Mouse (Mus musculus) ES-Bruce4 (cell line): ENCODE data around the gene Kcnip1. TPM values are rescaled to one million over a fixed set of nuclear protein-coding genes. Genes with fewer than 3 reads are reported as not detected.

Source experiments
- H3K27ac ChIP-seq: 2 replicates; pipeline ENCODE4 v1.5.1; 2012; ENCODE audit warnings: low read length, inconsistent platforms; ENCODE audit not compliant: insufficient read depth
- H3K27me3 ChIP-seq: 2 replicates; pipeline ENCODE4 v1.6.1; 2012; ENCODE audit warnings: mild to moderate bottlenecking, low read length, inconsistent platforms; ENCODE audit not compliant: control insufficient read depth, poor library complexity, insufficient read depth, severe bottlenecking
- H3K36me3 ChIP-seq: 2 replicates; pipeline ENCODE4 v1.6.1; 2012; ENCODE audit warnings: inconsistent platforms, mild to moderate bottlenecking, low read length, moderate library complexity; ENCODE audit not compliant: control insufficient read depth, poor library complexity, insufficient read depth, severe bottlenecking
- H3K4me1 ChIP-seq: one replicate; pipeline ENCODE4 v1.8.1; 2011; ENCODE audit warnings: low read length; ENCODE audit not compliant: control insufficient read depth, insufficient read depth
- H3K4me3 ChIP-seq: 2 replicates; pipeline ENCODE4 v1.5.1; 2011; ENCODE audit warnings: low read depth, mild to moderate bottlenecking, low read length
- H3K9ac ChIP-seq: 2 replicates; pipeline ENCODE4 v1.6.1; 2012; ENCODE audit warnings: low read depth, mild to moderate bottlenecking, inconsistent platforms; ENCODE audit not compliant: poor library complexity, severe bottlenecking
- H3K9me3 ChIP-seq: replicated peaks from 2 replicates; pipeline ENCODE4 v1.6.1; 2012; ENCODE audit warnings: mild to moderate bottlenecking, low read length, inconsistent platforms; ENCODE audit not compliant: control insufficient read depth, poor library complexity, insufficient read depth, severe bottlenecking
- CTCF ChIP-seq: IDR thresholded peaks from one replicate; pipeline ENCODE4 v1.8.1; 2011; ENCODE audit warnings: low read depth, low read length
- EP300 ChIP-seq: IDR thresholded peaks from 2 replicates; pipeline ENCODE4 v1.6.1; 2011; ENCODE audit warnings: low read depth, low read length; ENCODE audit not compliant: insufficient read depth
- POLR2A ChIP-seq: IDR thresholded peaks from one replicate; pipeline ENCODE4 v1.8.1; 2011; ENCODE audit warnings: low read length; ENCODE audit not compliant: insufficient read depth
- polyA plus RNA-seq: library from polyadenylated mRNA; stranded (reverse); fragments of >200 nt; gene quantifications from 2 replicates; pipeline ENCODE4 v1.2.4, GENCODE M21; 2011; ENCODE audit warnings: low read depth; ENCODE audit not compliant: missing spikeins, insufficient read depth, insufficient read length

The Kcnip1 gene
- polyA plus RNA-seq, 1 experiment, result not detected

GRCm38 (mm10) chr11:33820876-33821275, 172.1 kb downstream of the Kcnip1 start:
- Histone ChIP-seq H3K36me3 (no peaks in the 10 kb centered on the region), H3K4me1 (no peaks in the 10 kb centered on the region), H3K27me3 (no peaks in the 10 kb centered on the region), H3K9ac (no peak overlapping the region), H3K9me3 (no peaks in the 10 kb centered on the region), H3K27ac (no peak overlapping the region), H3K4me3 (no peak overlapping the region)
- TF ChIP-seq POLR2A (no peak), EP300 (no peak), CTCF (no peak)

- Histone ChIP-seq H3K9me3 (no peaks in the 10 kb centered on the region), H3K9ac (no peak overlapping the region), H3K36me3 (no peaks in the 10 kb centered on the region), H3K27me3 (no peaks in the 10 kb centered on the region), H3K27ac (no peak overlapping the region), H3K4me3 (no peak overlapping the region), H3K4me1 (no peaks in the 10 kb centered on the region)
- TF ChIP-seq CTCF (no peak), EP300 (no peak), POLR2A (no peak)
Observed at GRCm38 (mm10) chr11:33818861-33819503, 174.0 kb downstream of the Kcnip1 start.

- H3K27me3 ChIP-seq, result no peaks in the 10 kb centered on the region
- no peak overlapping the region for H3K9ac ChIP-seq
- H3K4me3 ChIP-seq, result no peak overlapping the region
- no peak overlapping the region for H3K27ac ChIP-seq
- H3K9me3 ChIP-seq, result no peaks in the 10 kb centered on the region
- no peaks in the 10 kb centered on the region for H3K36me3 ChIP-seq
- TF ChIP-seq EP300 (no peak), CTCF (no peak), POLR2A (no peak)
- H3K4me1 ChIP-seq, result no peaks in the 10 kb centered on the region
Observed at GRCm38 (mm10) chr11:33816020-33816419, 176.9 kb downstream of the Kcnip1 start.

DNA sequence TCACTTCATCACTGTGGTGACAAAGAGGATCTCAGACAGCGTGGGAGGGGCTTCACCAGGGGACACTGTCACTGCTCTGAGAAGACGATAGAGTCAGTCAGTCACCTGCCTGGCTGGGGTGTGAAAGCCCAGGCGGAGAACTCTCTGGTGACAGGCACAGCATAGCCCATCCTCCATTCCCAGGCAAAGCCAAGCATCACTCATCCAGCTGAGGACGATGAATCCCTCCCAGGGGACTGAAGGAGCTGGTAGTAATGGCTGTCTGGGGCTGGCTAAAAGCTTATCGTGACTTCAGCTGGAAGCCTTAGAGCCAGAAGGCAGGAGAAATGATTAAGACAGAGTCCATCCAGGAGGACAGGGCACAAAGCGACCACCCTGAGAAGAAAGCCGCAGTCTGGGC, 182.8 kb downstream of the Kcnip1 start:
- no peaks in the 10 kb centered on the region for H3K9me3 ChIP-seq
- no peak overlapping the region for H3K27ac ChIP-seq
- H3K4me1 ChIP-seq, result no peaks in the 10 kb centered on the region
- no peak overlapping the region for H3K4me3 ChIP-seq
- no peaks in the 10 kb centered on the region for H3K27me3 ChIP-seq
- TF ChIP-seq EP300 (no peak), POLR2A (no peak), CTCF (no peak)
- H3K9ac ChIP-seq, result no peak overlapping the region
- no peaks in the 10 kb centered on the region for H3K36me3 ChIP-seq

DNA sequence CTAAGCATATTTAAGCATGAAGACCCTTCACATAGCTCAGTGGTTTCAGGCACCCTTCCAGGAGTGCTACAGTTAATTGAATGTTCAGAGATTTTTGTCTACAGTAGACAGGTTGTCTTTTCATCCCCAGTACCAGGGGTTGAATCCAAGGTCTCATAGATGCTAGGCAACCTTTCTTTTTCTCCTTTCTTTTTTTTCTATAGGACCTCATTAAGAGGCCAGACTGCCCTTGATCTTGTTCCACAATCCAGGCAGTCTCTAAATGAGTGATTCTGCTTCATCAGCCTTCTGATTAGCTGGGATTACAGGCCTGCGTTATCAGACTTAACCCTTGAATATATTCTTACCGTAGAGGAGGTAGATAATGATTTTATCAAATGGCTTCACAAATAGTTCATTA, 189.9 kb downstream of the Kcnip1 start:
- TF ChIP-seq EP300 (no peak), POLR2A (no peak), CTCF (no peak)
- no peaks in the 10 kb centered on the region for H3K36me3 ChIP-seq
- H3K4me3 ChIP-seq, result no peak overlapping the region
- H3K27ac ChIP-seq, result no peak overlapping the region
- H3K4me1 ChIP-seq, result no peaks in the 10 kb centered on the region
- no peaks in the 10 kb centered on the region for H3K9me3 ChIP-seq
- no peak overlapping the region for H3K9ac ChIP-seq
- H3K27me3 ChIP-seq, result no peaks in the 10 kb centered on the region

GRCm38 (mm10) chr11:33800436-33801088, 192.4 kb downstream of the Kcnip1 start:
- H3K4me3 ChIP-seq, result no peak overlapping the region
- no peak overlapping the region for H3K27ac ChIP-seq
- no peak for TF ChIP-seq POLR2A
- no peak for TF ChIP-seq CTCF
- no peak for TF ChIP-seq EP300
- no peaks in the 10 kb centered on the region for H3K9me3 ChIP-seq
- no peaks in the 10 kb centered on the region for H3K4me1 ChIP-seq
- H3K27me3 ChIP-seq, result no peaks in the 10 kb centered on the region
- no peaks in the 10 kb centered on the region for H3K36me3 ChIP-seq
- H3K9ac ChIP-seq, result no peak overlapping the region
